Mouse (Mus musculus): ENCODE data around the gene Rtn2. TPM values are rescaled to one million over a fixed set of nuclear protein-coding genes. Genes with fewer than 3 reads are reported as not detected.

Gene Rtn2
- total and polyA plus RNA-seq, 2 experiments from 2014 or later = 51.7 to 108 TPM

DNA sequence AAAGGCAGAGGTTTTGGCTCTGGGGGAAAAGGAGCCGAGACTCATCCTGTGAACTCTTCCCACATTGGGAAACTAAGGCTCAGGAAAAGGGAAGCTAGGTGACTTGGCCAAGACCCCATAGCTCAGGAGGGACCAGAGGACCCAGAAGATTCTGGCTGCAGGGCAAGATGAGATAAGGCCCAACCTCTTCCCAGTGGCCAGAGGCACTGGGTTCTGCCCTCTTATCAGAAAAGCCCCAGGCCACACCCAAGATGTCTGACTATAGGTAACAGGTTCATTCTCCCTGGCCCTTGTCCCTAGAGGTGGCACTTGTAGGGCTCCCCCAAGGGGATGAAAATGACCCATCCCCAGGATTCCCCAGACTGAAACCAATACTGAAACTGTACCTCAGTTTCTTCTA, 35.6 kb upstream of the Rtn2 start:
- Histone ChIP-seq H3K27me3 (ENCODE audit: control insufficient read depth, insufficient read depth, low read length) (no peaks in the 10 kb centered on the region), H3K27ac (ENCODE audit: low read depth) (no peak overlapping the region), H3K4me2 (ENCODE audit: low read depth, low read length) (no peak overlapping the region), H3K36me3 (replicated peaks; ENCODE audit: control insufficient read depth, insufficient read depth, low read length) (peaks cover 26% of the 10 kb centered on the region), H3K4me3 (ENCODE audit: low read depth, low read length) (no peak overlapping the region), H3K9me3 (replicated peaks; ENCODE audit: control insufficient read depth, low read length) (no peaks in the 10 kb centered on the region), H3K4me1 (ENCODE audit: control insufficient read depth, insufficient read depth) (no peaks in the 10 kb centered on the region), H3K9ac (replicated peaks; ENCODE audit: low read depth, low read length) (no peak overlapping the region)
- TF ChIP-seq EP300 (IDR thresholded peaks at IDR 0.05; ENCODE audit: low read depth) (no peak), CTCF (IDR thresholded peaks at IDR 0.05; ENCODE audit: low read depth) (no peak)
- 82% methylated on average over 1 of the region's 1 CpGs for WGBS
- ATAC-seq (ENCODE audit: insufficient read depth, low read depth) (no peak), DNase-seq (ENCODE audit: low spot score) (no peak)

DNA sequence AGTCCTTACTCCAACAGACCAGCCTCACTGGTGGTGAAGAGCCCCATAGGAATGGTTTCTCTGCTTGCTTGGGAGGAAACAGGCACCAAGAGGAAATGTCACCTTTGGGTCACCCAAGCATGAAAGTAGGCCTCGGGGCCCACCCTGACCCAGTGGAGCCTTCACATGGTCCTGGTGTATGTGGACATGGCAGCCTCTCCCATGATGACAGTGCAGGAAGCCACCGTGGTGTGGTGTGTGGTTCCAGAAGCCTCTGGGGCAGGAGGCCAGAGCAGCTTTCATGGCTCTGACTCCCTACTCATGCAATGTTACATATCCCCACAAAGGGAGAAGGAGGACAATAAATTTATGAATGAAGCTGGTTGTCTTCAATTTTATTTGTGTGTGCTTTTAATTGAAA, 34.9 kb upstream of the Rtn2 start:
- no peak overlapping the region for H3K4me3 ChIP-seq (ENCODE audit: low read depth, low read length)
- DNase-seq (ENCODE audit: low spot score) = no peak
- H3K4me1 ChIP-seq (ENCODE audit: control insufficient read depth, insufficient read depth) = no peaks in the 10 kb centered on the region
- 94% methylated on average over 2 of the region's 2 CpGs for WGBS
- H3K4me2 ChIP-seq (ENCODE audit: low read depth, low read length) = no peak overlapping the region
- H3K36me3 ChIP-seq (replicated peaks; ENCODE audit: control insufficient read depth, insufficient read depth, low read length) = peaks cover 26% of the 10 kb centered on the region
- no peak for ATAC-seq (ENCODE audit: insufficient read depth, low read depth)
- TF ChIP-seq EP300 (IDR thresholded peaks at IDR 0.05; ENCODE audit: low read depth) (no peak), CTCF (IDR thresholded peaks at IDR 0.05; ENCODE audit: low read depth) (no peak)
- H3K9ac ChIP-seq (replicated peaks; ENCODE audit: low read depth, low read length) = no peak overlapping the region
- H3K27ac ChIP-seq (ENCODE audit: low read depth) = no peak overlapping the region
- H3K9me3 ChIP-seq (replicated peaks; ENCODE audit: control insufficient read depth, low read length) = no peaks in the 10 kb centered on the region
- no peaks in the 10 kb centered on the region for H3K27me3 ChIP-seq (ENCODE audit: control insufficient read depth, insufficient read depth, low read length)

DNA sequence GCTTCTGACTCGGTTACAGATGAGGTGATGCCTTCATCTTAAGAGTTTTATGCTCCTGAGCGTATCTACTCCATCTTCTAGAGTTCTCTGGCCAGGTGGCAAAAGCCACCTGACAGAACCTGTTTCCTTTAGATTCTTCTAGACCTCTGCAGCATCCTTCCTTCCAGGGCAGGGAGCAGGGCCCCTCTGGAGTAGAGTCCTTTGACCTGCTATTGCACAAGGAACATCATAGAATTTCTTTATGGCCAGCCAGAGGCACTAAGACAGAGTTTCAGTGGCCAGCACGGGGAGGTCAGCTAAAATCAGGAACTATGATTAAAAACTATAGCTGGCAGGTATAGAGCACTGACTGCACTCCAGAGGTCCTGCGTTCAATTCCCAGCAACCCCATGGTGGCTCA, 30.3 kb upstream of the Rtn2 start:
- no peak for DNase-seq (ENCODE audit: low spot score)
- WGBS = 82% methylated on average over 4 of the region's 4 CpGs
- Histone ChIP-seq H3K4me1 (ENCODE audit: control insufficient read depth, insufficient read depth) (no peaks in the 10 kb centered on the region), H3K27me3 (ENCODE audit: control insufficient read depth, insufficient read depth, low read length) (no peaks in the 10 kb centered on the region), H3K4me3 (ENCODE audit: low read depth, low read length) (no peak overlapping the region), H3K9me3 (replicated peaks; ENCODE audit: control insufficient read depth, low read length) (no peaks in the 10 kb centered on the region), H3K27ac (ENCODE audit: low read depth) (no peak overlapping the region), H3K4me2 (ENCODE audit: low read depth, low read length) (no peak overlapping the region), H3K36me3 (replicated peaks; ENCODE audit: control insufficient read depth, insufficient read depth, low read length) (peaks cover 38% of the 10 kb centered on the region), H3K9ac (replicated peaks; ENCODE audit: low read depth, low read length) (no peak overlapping the region)
- TF ChIP-seq CTCF (IDR thresholded peaks at IDR 0.05; ENCODE audit: low read depth) (no peak), EP300 (IDR thresholded peaks at IDR 0.05; ENCODE audit: low read depth) (no peak)
- no peak for ATAC-seq (ENCODE audit: insufficient read depth, low read depth)

DNA sequence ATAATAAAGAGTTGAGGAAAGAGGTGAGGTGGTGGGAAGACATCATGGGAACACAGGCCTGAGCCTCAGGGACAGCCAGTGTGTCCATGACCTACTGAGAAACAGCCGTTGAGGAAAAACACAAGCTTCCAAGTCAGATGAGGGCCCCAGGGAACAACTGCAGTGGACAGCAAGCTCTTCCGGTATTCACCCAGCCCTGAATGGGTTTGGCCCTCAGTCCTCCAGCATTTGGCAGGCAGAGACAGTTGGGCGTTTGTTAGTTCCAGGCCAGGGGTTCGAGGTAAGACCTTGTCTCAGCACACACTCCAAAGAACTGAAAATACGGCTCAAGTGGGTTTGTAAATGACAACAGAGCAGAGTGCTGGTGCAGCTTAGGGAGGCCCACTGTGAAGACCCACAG, 29.0 kb upstream of the Rtn2 start:
- no peak for TF ChIP-seq EP300 (IDR thresholded peaks at IDR 0.05; ENCODE audit: low read depth)
- no peak for TF ChIP-seq CTCF (IDR thresholded peaks at IDR 0.05; ENCODE audit: low read depth)
- WGBS = 51% methylated on average over 5 of the region's 5 CpGs
- no peak overlapping the region for H3K4me2 ChIP-seq (ENCODE audit: low read depth, low read length)
- peaks cover 45% of the 10 kb centered on the region for H3K36me3 ChIP-seq (replicated peaks; ENCODE audit: control insufficient read depth, insufficient read depth, low read length)
- H3K27me3 ChIP-seq (ENCODE audit: control insufficient read depth, insufficient read depth, low read length) = no peaks in the 10 kb centered on the region
- H3K27ac ChIP-seq (ENCODE audit: low read depth) = no peak overlapping the region
- no peak overlapping the region for H3K4me3 ChIP-seq (ENCODE audit: low read depth, low read length)
- H3K9ac ChIP-seq (replicated peaks; ENCODE audit: low read depth, low read length) = no peak overlapping the region
- no peaks in the 10 kb centered on the region for H3K9me3 ChIP-seq (replicated peaks; ENCODE audit: control insufficient read depth, low read length)
- ATAC-seq (ENCODE audit: insufficient read depth, low read depth) = no peak
- DNase-seq (ENCODE audit: low spot score) = no peak
- H3K4me1 ChIP-seq (ENCODE audit: control insufficient read depth, insufficient read depth) = no peaks in the 10 kb centered on the region

DNA sequence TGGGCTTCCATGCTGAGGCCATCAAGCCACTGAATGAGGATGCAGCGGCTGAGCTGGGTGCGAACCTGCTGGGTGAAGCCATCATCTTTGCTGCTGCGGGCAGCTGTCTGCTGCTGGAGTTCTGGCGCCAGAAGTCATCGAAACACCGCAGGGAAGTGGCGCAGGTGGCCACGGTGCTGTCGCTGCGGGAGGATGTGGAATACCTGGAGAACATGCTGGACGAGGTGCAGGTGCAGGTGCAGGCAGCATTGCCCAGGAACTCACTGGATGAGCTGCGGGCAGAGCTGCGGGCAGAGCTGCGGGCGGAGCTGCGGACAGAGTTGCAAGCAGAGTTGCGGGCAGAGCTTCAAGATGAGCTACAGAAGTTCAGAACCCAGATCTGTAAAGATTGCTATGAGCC, 27.0 kb upstream of the Rtn2 start:
- no peak for TF ChIP-seq EP300 (IDR thresholded peaks at IDR 0.05; ENCODE audit: low read depth)
- no peak for TF ChIP-seq CTCF (IDR thresholded peaks at IDR 0.05; ENCODE audit: low read depth)
- H3K27ac ChIP-seq (ENCODE audit: low read depth) = no peak overlapping the region
- no peak overlapping the region for H3K9ac ChIP-seq (replicated peaks; ENCODE audit: low read depth, low read length)
- whole genome bisulfite sequencing = 78% methylated on average over 17 of the region's 17 CpGs
- no peaks in the 10 kb centered on the region for H3K27me3 ChIP-seq (ENCODE audit: control insufficient read depth, insufficient read depth, low read length)
- ATAC-seq (ENCODE audit: insufficient read depth, low read depth) = no peak
- DNase-seq (ENCODE audit: low spot score) = no peak
- no peak overlapping the region for H3K4me3 ChIP-seq (ENCODE audit: low read depth, low read length)
- no peak overlapping the region for H3K4me2 ChIP-seq (ENCODE audit: low read depth, low read length)
- peaks cover 64% of the 10 kb centered on the region for H3K36me3 ChIP-seq (replicated peaks; ENCODE audit: control insufficient read depth, insufficient read depth, low read length)
- no peaks in the 10 kb centered on the region for H3K9me3 ChIP-seq (replicated peaks; ENCODE audit: control insufficient read depth, low read length)
- H3K4me1 ChIP-seq (ENCODE audit: control insufficient read depth, insufficient read depth) = no peaks in the 10 kb centered on the region

DNA sequence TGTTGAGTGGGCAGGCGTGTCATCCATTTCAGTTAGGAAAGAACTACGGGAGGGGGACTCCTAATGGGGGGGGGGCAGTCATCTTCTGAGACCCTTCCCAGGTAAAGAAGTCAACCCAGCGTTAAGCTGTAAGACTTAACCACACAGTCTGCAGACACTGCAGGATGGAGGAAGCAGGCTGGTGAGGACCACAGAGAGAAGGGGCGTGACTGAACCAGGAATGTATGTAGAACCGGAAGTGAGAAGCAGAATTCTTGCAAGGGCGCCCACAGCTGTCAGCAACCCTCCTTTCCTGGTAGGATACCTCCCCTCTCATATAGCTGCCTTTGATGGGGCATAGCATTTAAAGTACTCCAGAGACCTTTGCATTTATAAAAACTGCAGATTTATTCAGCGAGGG, 25.9 kb upstream of the Rtn2 start:
- Histone ChIP-seq H3K4me3 (ENCODE audit: low read depth, low read length) (no peak overlapping the region), H3K4me2 (ENCODE audit: low read depth, low read length) (no peak overlapping the region), H3K4me1 (ENCODE audit: control insufficient read depth, insufficient read depth) (no peaks in the 10 kb centered on the region), H3K9ac (replicated peaks; ENCODE audit: low read depth, low read length) (no peak overlapping the region), H3K27me3 (ENCODE audit: control insufficient read depth, insufficient read depth, low read length) (no peaks in the 10 kb centered on the region), H3K36me3 (replicated peaks; ENCODE audit: control insufficient read depth, insufficient read depth, low read length) (peaks cover 74% of the 10 kb centered on the region), H3K9me3 (replicated peaks; ENCODE audit: control insufficient read depth, low read length) (no peaks in the 10 kb centered on the region), H3K27ac (ENCODE audit: low read depth) (no peak overlapping the region)
- no peak for ATAC-seq (ENCODE audit: insufficient read depth, low read depth)
- no peak for DNase-seq (ENCODE audit: low spot score)
- WGBS = 70% methylated on average over 7 of the region's 7 CpGs
- TF ChIP-seq EP300 (IDR thresholded peaks at IDR 0.05; ENCODE audit: low read depth) (no peak), CTCF (IDR thresholded peaks at IDR 0.05; ENCODE audit: low read depth) (no peak)
